27 mouse cellular contexts compared by ENCODE assay signal in the genomic region with DNA sequence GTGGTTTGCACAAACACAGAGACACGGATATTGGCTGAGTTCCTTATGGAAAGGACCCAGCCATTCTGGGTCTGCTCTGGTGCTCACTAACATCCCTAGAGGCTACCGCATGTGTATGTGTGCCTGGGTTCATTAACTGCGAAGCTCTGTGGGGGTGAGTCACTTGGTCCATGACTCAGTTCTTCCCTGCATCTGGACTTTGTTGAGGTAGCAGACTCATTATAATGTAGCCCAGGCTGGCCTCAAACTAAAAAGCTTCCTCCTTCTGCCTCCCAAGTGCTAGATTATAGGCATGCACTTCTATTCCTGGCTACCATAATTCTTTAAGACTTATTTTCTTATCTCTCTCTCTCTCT. TPM values are rescaled to one million over a fixed set of nuclear protein-coding genes. Genes with fewer than 3 reads are reported as not detected.
DNase-seq lines count a peak whose midpoint lies in the region; ATAC-seq and TF ChIP-seq lines count a peak whose summit lies in the region.
"Had no signal": no experiment of that assay in that cellular context is flagged by ENCODE, and none has a peak within 500 bp of the region (broad histone marks: within the 10 kb centered on the region; RNA-seq: fewer than 3 reads in every experiment).

No protein-coding gene starts in this region.

- no peaks in the 10 kb centered on the region for H3K27me3 ChIP-seq in intestine, postnatal 0 days (replicated peaks; ENCODE audit: control insufficient read depth, insufficient read depth, low read length)
- H3K27me3 ChIP-seq in thymus, adult 2 months (ENCODE audit: control insufficient read depth, insufficient read depth, low read length) = no peaks in the 10 kb centered on the region
- H3K27me3 ChIP-seq: embryonic facial prominence, embryonic 13.5 days; forebrain, embryonic 13.5 days; heart, embryonic 15.5 days; hindbrain, embryonic 13.5 days; Patski had no signal

- peak overlapping the region; percentile 21; the same call in 1 of the 2 replicates for H3K4me2 ChIP-seq in intestine, postnatal 0 days (replicated peaks; ENCODE audit: low read depth)
- H3K4me2 ChIP-seq: embryonic facial prominence, embryonic 13.5 days; forebrain, embryonic 13.5 days; heart, embryonic 11.5 days; heart, embryonic 15.5 days; hindbrain, embryonic 13.5 days had no signal

- no peak for ATAC-seq in intestine, postnatal 0 days
- ATAC-seq: activated CD4-positive, CD25-positive, alpha-beta regulatory T cell, adult 4 months; forebrain, embryonic 13.5 days; forebrain, postnatal 0 days; Patski had no signal

- H3K4me3 ChIP-seq in intestine, postnatal 0 days (ENCODE audit: low read depth, low read length) = no peak overlapping the region
- H3K4me3 ChIP-seq in thymus, adult 2 months (ENCODE audit: control insufficient read depth, insufficient read depth, low read length) = no peak overlapping the region
- H3K4me3 ChIP-seq: embryonic facial prominence, embryonic 13.5 days; forebrain, embryonic 13.5 days; heart, embryonic 15.5 days; hindbrain, embryonic 13.5 days had no signal

- 0 out of 2 replicates have a peak overlapping the region, but pooled peaks have one; percentile 1 for H3K27ac ChIP-seq in intestine, postnatal 0 days (ENCODE audit: low read depth, low read length)
- no peak overlapping the region for H3K27ac ChIP-seq in thymus, adult 2 months (ENCODE audit: control insufficient read depth, insufficient read depth, low read length)
- H3K27ac ChIP-seq: embryonic facial prominence, embryonic 13.5 days; forebrain, embryonic 13.5 days; heart, embryonic 15.5 days; hindbrain, embryonic 13.5 days had no signal

- TF ChIP-seq POLR2A in thymus, adult 2 months (IDR thresholded peaks at IDR 0.05; ENCODE audit: control insufficient read depth, extremely low read depth, insufficient read depth, low read length, poor library complexity) = no peak

- peak; percentile 28 for DNase-seq in adrenal gland, postnatal 10 days
- no peak for DNase-seq in adrenal gland, adult (ENCODE audit: inconsistent age in 2 of 2, low spot score in 1 of 2)
- DNase-seq in 416B (ENCODE audit: low read depth) = peak; percentile 61
- peak; percentile 24 for DNase-seq in adipocyte (ENCODE audit: low spot score)
- no peak for DNase-seq in kidney, postnatal 25 days
- no peak for DNase-seq in testis, postnatal 10 days (ENCODE audit: low spot score)
- DNase-seq in thymus, adult 2 months = no peak
- DNase-seq: adrenal gland, adult 8-10 months; cerebellum, adult 11 months; cerebellum, adult 9-10 months; cerebellum, postnatal 25 days; forebrain, postnatal 0 days; gastrocnemius, postnatal 36 days; heart, adult 18-20 months; heart, postnatal 14 days; kidney, adult 11 months had no signal

- no peaks in the 10 kb centered on the region for H3K9me3 ChIP-seq in intestine, postnatal 0 days (ENCODE audit: control insufficient read depth)
- H3K9me3 ChIP-seq: embryonic facial prominence, embryonic 13.5 days; forebrain, embryonic 13.5 days; heart, embryonic 15.5 days; hindbrain, embryonic 13.5 days had no signal

- WGBS in intestine, postnatal 0 days = 63% methylated on average over 3 of the region's 3 CpGs
- 93% methylated on average over 3 of the region's 3 CpGs for WGBS in thymus, adult 2 months

- no peak overlapping the region for H3K9ac ChIP-seq in intestine, postnatal 0 days (ENCODE audit: low read depth, low read length)
- H3K9ac ChIP-seq: embryonic facial prominence, embryonic 13.5 days; forebrain, embryonic 13.5 days; forebrain, postnatal 0 days; heart, embryonic 15.5 days; hindbrain, embryonic 13.5 days had no signal

- H3K4me1 ChIP-seq in intestine, postnatal 0 days (replicated peaks; ENCODE audit: control insufficient read depth, insufficient read depth, low read length) = no peaks in the 10 kb centered on the region
- no peaks in the 10 kb centered on the region for H3K4me1 ChIP-seq in thymus, adult 2 months (replicated peaks; ENCODE audit: control insufficient read depth, insufficient read depth, low read length)
- H3K4me1 ChIP-seq: forebrain, embryonic 13.5 days; hindbrain, embryonic 13.5 days had no signal

- H3K36me3 ChIP-seq in intestine, postnatal 0 days (ENCODE audit: control insufficient read depth, insufficient read depth) = no peaks in the 10 kb centered on the region
- no peaks in the 10 kb centered on the region for H3K36me3 ChIP-seq in thymus, adult 2 months (ENCODE audit: control insufficient read depth, insufficient read depth, low read length)
- H3K36me3 ChIP-seq: embryonic facial prominence, embryonic 13.5 days; G1E; heart, embryonic 15.5 days; hindbrain, embryonic 13.5 days had no signal

- TF ChIP-seq CTCF in intestine, postnatal 0 days (IDR thresholded peaks at IDR 0.05; ENCODE audit: low read depth) = no peak
- TF ChIP-seq CTCF in thymus, adult 2 months (IDR thresholded peaks at IDR 0.05; ENCODE audit: borderline replicate concordance, control insufficient read depth, extremely low read depth, insufficient read depth, low read length, poor library complexity) = no peak

RNA-seq across cellular contexts. Expression of a gene that starts 50.7 kb away (rescaled TPM):
- under 1 TPM in 1 of 2 experiments, not detected in 1; 0.15 TPM for total RNA-seq in adrenal gland, postnatal 10 days (2021)
- 0.12 TPM in 1 of 2 replicates, not detected in the other for polyA plus RNA-seq in intestine, postnatal 0 days (2015; fragmentation: Nextera tagmentation; extraction: Ambion mirVana)
- not detected in 2 replicates for polyA plus RNA-seq in thymus, adult 2 months (2012; rRNA removed)
- total RNA-seq: forebrain, postnatal 0 days; gastrocnemius, postnatal 36 days; heart, postnatal 14 days; hematopoietic stem cell, adult 5-6 weeks had no signal
- polyA plus RNA-seq: brain, embryonic 14.5 days; G1E; Patski had no signal

Comparison
In these comparisons a context has a peak if more than half of its experiments do, and no peak if none do; other contexts are left out.
1. DNase-seq: peak in adrenal gland, postnatal 10 days (single experiment), 416B (single experiment) and adipocyte (single experiment); none in adrenal gland, adult (0 of 2), kidney, postnatal 25 days (0 of 2), testis, postnatal 10 days (single experiment) and thymus, adult 2 months (single experiment).